Mouse (Mus musculus): Measurements from ENCODE around the gene Grin1.

GRCm38 (mm10) chr2:25241438-25241775, 77.6 kb downstream of the Grin1 start:
- TF ChIP-seq UBTF (IDR thresholded peaks at IDR 0.05; ENCODE audit: borderline replicate concordance, insufficient read depth, low read depth, low read length), result no peak; the same call in 1 of the 2 replicates
- TF ChIP-seq POLR2A (IDR thresholded peaks at IDR 0.05; ENCODE audit: control insufficient read depth in 1 of 2, insufficient read depth in 1 of 2, low read depth in 1 of 2, low read length in 2 of 2, poor library complexity in 1 of 2), result no peak
- TF ChIP-seq ELF1 (IDR thresholded peaks at IDR 0.05; ENCODE audit: low read depth, low read length), result no peak
- no peak for TF ChIP-seq ZNF384 (IDR thresholded peaks at IDR 0.05; ENCODE audit: low read depth, low read length)
- TF ChIP-seq ZMIZ1 (IDR thresholded peaks at IDR 0.05; ENCODE audit: low read depth, low read length), result no peak

Measured in MEL (cell line).